Mouse (Mus musculus) liver, embryonic 14.5 days (tissue): ENCODE measurements around the gene Cox6a2. TPM values are rescaled to one million over a fixed set of nuclear protein-coding genes. Genes with fewer than 3 reads are reported as not detected.
"Not testable (repeated sequence)": the region's sequence is repeated elsewhere in the genome, so short reads cannot be mapped to it uniquely, and the experiment has no call there.

Experiments used
- ATAC-seq: fragments of 200-750 bp; cut with Nextera tagmentation; 2 replicates; pipeline ENCODE4 v1.8.0; 2017; ENCODE audit warnings: moderate number of reproducible peaks, mild to moderate bottlenecking, moderate library complexity; ENCODE audit not compliant: insufficient read depth
- DNase-seq, 3 experiments: peaks; one replicate each; pipeline ENCODE4 v3.0.0-alpha.2; 2012 to 2013; ENCODE audit warnings: low read depth in 3 of 3, low spot score in 3 of 3
- H3K27ac ChIP-seq: fragments of 300-500 bp; sonication (generic); 2 replicates; pipeline ENCODE4 v1.5.1; 2014; ENCODE audit warnings: moderate library complexity, mild to moderate bottlenecking, control low read depth, inconsistent platforms
- H3K27me3 ChIP-seq: fragments of 300-500 bp; sonication (generic); 2 replicates; pipeline ENCODE4 v1.6.1; 2014; ENCODE audit warnings: mild to moderate bottlenecking, low read length, moderate library complexity; ENCODE audit not compliant: control insufficient read depth, insufficient read depth
- H3K36me3 ChIP-seq: fragments of 300-500 bp; sonication (generic); replicated peaks from 2 replicates; pipeline ENCODE4 v1.6.1; 2014; ENCODE audit warnings: low read depth; ENCODE audit not compliant: control insufficient read depth, insufficient read depth
- H3K4me1 ChIP-seq, 2 experiments: fragments of 200-500 bp in 1 of 2; fragments of 300-500 bp in 1 of 2; sonication (generic) in 1 of 2; replicated peaks; 2 replicates each; pipeline ENCODE4 v1.6.1; 2012 to 2014; ENCODE audit warnings: antibody characterized with exemption in 1 of 2, inconsistent platforms in 1 of 2, low read length in 1 of 2; ENCODE audit not compliant: control insufficient read depth in 2 of 2, insufficient read depth in 2 of 2
- H3K4me2 ChIP-seq: fragments of 300-500 bp; sonication (generic); 2 replicates; pipeline ENCODE4 v1.6.1; 2014; ENCODE audit warnings: low read depth, mild to moderate bottlenecking, control low read depth, moderate library complexity
- H3K4me3 ChIP-seq, 2 experiments: fragments of 200-500 bp in 1 of 2; fragments of 300-500 bp in 1 of 2; sonication (generic) in 1 of 2; 2 replicates each; pipeline ENCODE4 v1.5.1; 2012 to 2014; ENCODE audit warnings: low read depth in 2 of 2, low read length in 2 of 2, mild to moderate bottlenecking in 2 of 2, control low read depth in 1 of 2, inconsistent platforms in 1 of 2, moderate library complexity in 1 of 2; ENCODE audit not compliant: insufficient read depth in 1 of 2
- H3K9ac ChIP-seq: fragments of 300-500 bp; sonication (generic); replicated peaks from 2 replicates; pipeline ENCODE4 v1.6.1; 2014; ENCODE audit warnings: mild to moderate bottlenecking, control low read depth, moderate library complexity
- H3K9me3 ChIP-seq: fragments of 300-500 bp; sonication (generic); 2 replicates; pipeline ENCODE4 v1.6.1; 2016; ENCODE audit warnings: low read length, mixed read lengths; ENCODE audit not compliant: control insufficient read depth
- CTCF ChIP-seq: IDR thresholded peaks from 2 replicates; pipeline ENCODE4 v1.5.1; 2016; ENCODE audit warnings: antibody characterized with exemption, low read depth, control low read depth
- EP300 ChIP-seq: IDR thresholded peaks from 2 replicates; pipeline ENCODE4 v1.6.1; 2016; ENCODE audit warnings: antibody characterized with exemption, low read depth
- WGBS: fragments of 180-500 bp; shearing (Covaris S2); extraction: QIAGEN DNeasy Blood & Tissue Kit; methylation state at CpG from one replicate; pipeline ENCODE4 v1.1.7; 2014; ENCODE audit not compliant: insufficient replicate concordance; 5-methylcytosine and 5-hydroxymethylcytosine counted together
- polyA plus RNA-seq, 2 experiments: library from polyadenylated mRNA; depleted of rRNA in 1 of 2; stranded (reverse) in 1 of 2; unstranded in 1 of 2; fragments of >200 nt; fragmentation: Nextera tagmentation in 1 of 2; extraction: Ambion mirVana in 1 of 2; gene quantifications; 2 replicates each; pipeline versions ENCODE4 v1.2.1 to v1.2.3; 2012 to 2014

Cox6a2 gene
- polyA plus RNA-seq, 2 experiments = 0.37 to 0.76 TPM

DNA sequence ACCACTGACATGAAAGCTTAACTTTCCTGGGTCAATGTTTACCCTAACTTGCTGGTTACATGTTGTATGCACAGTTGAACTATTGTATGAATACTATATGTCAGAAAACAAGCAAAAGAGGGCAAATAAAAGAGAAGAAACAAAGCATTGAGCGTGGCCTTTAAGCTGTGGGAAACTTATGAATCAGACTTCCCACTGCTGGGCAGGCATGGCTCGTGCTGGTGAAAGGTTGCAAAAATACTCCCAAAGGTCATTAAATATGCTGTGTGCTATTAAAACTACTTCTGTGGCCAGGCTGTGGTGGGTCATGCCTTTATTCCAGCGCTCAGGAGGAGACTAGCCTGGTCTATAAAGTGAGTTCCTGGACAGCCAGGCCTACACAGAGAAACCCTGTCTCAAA lies 36.2 kb downstream of the Cox6a2 start:
- H3K36me3 ChIP-seq = no peaks in the 10 kb centered on the region
- no peak overlapping the region for H3K27ac ChIP-seq
- no peaks in the 10 kb centered on the region for H3K4me1 ChIP-seq
- no peak overlapping the region for H3K4me3 ChIP-seq
- 61% methylated on average over 3 of the region's 3 CpGs for WGBS
- no peak overlapping the region for H3K4me2 ChIP-seq
- no peak for ATAC-seq
- H3K9ac ChIP-seq = no peak overlapping the region
- no peak for DNase-seq
- no peaks in the 10 kb centered on the region for H3K9me3 ChIP-seq
- no peaks in the 10 kb centered on the region for H3K27me3 ChIP-seq
- TF ChIP-seq EP300 (no peak), CTCF (no peak)

DNA sequence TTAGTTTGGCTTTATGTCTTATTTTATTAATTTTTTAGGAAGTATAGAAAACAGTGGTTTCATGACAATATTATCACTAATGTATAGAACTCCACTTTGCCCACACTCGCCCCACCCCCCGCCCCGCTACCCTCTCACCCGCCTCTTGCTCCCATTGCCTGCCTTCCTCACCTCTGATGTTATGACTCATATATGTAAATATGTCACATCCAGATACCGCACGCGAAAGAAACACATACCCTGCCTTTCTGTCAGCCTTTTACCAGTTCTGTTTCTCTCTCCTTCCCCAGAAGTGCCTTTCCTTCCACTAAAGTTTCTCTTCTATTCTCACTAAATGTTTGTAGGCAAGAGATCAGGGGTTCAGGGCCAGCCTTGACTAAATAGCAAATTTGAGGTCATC lies 39.8 kb downstream of the Cox6a2 start:
- DNase-seq (no peak), ATAC-seq (no peak)
- WGBS = 75% methylated on average over 7 of the region's 7 CpGs
- Histone ChIP-seq H3K4me3 (no peak overlapping the region), H3K4me2 (no peak overlapping the region), H3K36me3 (no peaks in the 10 kb centered on the region), H3K9me3 (no peaks in the 10 kb centered on the region), H3K4me1 (no peaks in the 10 kb centered on the region), H3K9ac (no peak overlapping the region), H3K27ac (no peak overlapping the region), H3K27me3 (no peaks in the 10 kb centered on the region)
- TF ChIP-seq EP300 = no peak

DNA sequence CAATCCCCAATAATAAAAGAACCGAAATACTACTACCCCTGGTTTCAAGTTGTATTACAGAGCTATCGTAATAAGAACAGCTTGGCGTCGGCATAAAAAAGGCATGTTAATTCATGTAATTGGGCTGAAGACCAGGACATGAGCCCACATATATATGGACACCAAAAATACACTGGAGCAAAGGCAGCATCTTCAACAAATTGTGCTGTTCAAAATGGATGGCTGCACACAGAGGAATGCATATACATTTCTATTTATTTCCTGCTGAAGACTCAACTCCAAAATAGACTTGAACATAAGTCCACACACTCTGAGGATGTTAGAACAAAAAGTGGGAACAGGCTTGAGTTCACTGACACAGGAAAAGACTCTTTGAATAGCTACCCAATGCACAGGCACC lies 42.2 kb downstream of the Cox6a2 start:
- Histone ChIP-seq H3K9ac (no peak overlapping the region), H3K4me3 (no peak overlapping the region), H3K27ac (no peak overlapping the region), H3K4me2 (no peak overlapping the region), H3K27me3 (no peaks in the 10 kb centered on the region), H3K9me3 (no peaks in the 10 kb centered on the region), H3K4me1 (no peaks in the 10 kb centered on the region), H3K36me3 (no peaks in the 10 kb centered on the region)
- WGBS = 63% methylated on average over 4 of the region's 4 CpGs
- no peak for ATAC-seq
- DNase-seq = no peak
- TF ChIP-seq CTCF (no peak), EP300 (no peak)

DNA sequence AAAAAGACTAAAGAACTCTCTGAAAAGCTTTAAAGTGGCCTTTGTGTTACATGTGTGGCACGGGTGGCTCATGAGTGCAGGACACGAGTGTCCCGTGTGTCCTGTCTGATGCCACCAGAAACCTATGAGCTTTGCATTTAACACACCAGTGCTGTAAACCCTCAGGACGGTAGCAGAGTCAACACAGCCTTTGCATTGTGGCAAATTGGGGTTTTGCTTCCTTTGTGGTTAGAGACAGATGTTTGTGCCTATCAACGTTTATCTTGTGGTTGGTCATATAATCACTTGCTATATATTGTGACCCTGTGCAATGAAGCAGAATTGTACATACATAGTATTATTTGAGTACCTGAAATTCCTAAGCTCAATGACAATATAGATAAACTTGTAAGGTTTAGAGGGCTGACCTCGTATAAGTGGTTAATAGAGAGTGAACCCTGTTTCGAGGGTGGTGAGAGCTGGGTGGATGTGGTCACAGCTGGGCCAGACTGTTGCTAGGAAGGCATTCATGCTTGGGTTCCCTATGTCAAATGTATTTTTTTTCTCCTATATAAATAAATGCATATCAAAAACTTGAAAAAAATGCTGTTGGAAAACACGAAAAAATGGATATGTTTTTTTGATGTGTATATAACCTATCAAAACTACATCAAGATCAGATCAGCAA lies 47.4 kb downstream of the Cox6a2 start:
- not testable (repeated sequence) for DNase-seq, H3K36me3 ChIP-seq, H3K9ac ChIP-seq, H3K4me1 ChIP-seq, H3K27me3 ChIP-seq, H3K4me2 ChIP-seq, H3K4me3 ChIP-seq, H3K9me3 ChIP-seq, H3K27ac ChIP-seq, ATAC-seq
- WGBS = 16% methylated on average over 7 of the region's 8 CpGs

Other genes with a start within 250 kb of the Cox6a2 start
- gene Fus, start 238.9 kb downstream of the Cox6a2 start, polyA plus RNA-seq (2012; rRNA removed) = 169 and 278 TPM in 2 replicates
- gene Fus, start 238.9 kb downstream of the Cox6a2 start, polyA plus RNA-seq (2014; fragmentation: Nextera tagmentation; extraction: Ambion mirVana) = 15.8 and 17.1 TPM in 2 replicates
- gene Pycard, start 212.5 kb downstream of the Cox6a2 start, polyA plus RNA-seq (2012; rRNA removed) = 13.8 and 20.2 TPM in 2 replicates
- 37.1 and 39.3 TPM in 2 replicates for gene Pycard, start 212.5 kb downstream of the Cox6a2 start, polyA plus RNA-seq (2014; fragmentation: Nextera tagmentation; extraction: Ambion mirVana)
- 0.03 and 0.04 TPM in 2 replicates for gene Trim72, start 202.4 kb downstream of the Cox6a2 start, polyA plus RNA-seq (2012; rRNA removed)
- gene Trim72, start 202.4 kb downstream of the Cox6a2 start, polyA plus RNA-seq (2014; fragmentation: Nextera tagmentation; extraction: Ambion mirVana) = not detected in 2 replicates
- gene Itgam, start 143.7 kb downstream of the Cox6a2 start, polyA plus RNA-seq (2012; rRNA removed) = 1.9 and 2.7 TPM in 2 replicates
- 1.1 and 1.5 TPM in 2 replicates for gene Itgam, start 143.7 kb downstream of the Cox6a2 start, polyA plus RNA-seq (2014; fragmentation: Nextera tagmentation; extraction: Ambion mirVana)
- 0.02 TPM in 1 of 2 replicates, not detected in the other for gene Gm49368, start 143.7 kb downstream of the Cox6a2 start, polyA plus RNA-seq (2012; rRNA removed)
- gene Gm49368, start 143.7 kb downstream of the Cox6a2 start, polyA plus RNA-seq (2014; fragmentation: Nextera tagmentation; extraction: Ambion mirVana) = 0.03 TPM in 1 of 2 replicates, not detected in the other
- gene Itgax, start 76.8 kb downstream of the Cox6a2 start, polyA plus RNA-seq (2012; rRNA removed) = 0.09 and 0.16 TPM in 2 replicates
- gene Itgax, start 76.8 kb downstream of the Cox6a2 start, polyA plus RNA-seq (2014; fragmentation: Nextera tagmentation; extraction: Ambion mirVana) = 0.10 and 0.16 TPM in 2 replicates
- 0.01 and 0.08 TPM in 2 replicates for gene Itgad, start 52.0 kb downstream of the Cox6a2 start, polyA plus RNA-seq (2012; rRNA removed)
- gene Itgad, start 52.0 kb downstream of the Cox6a2 start, polyA plus RNA-seq (2014; fragmentation: Nextera tagmentation; extraction: Ambion mirVana) = not detected in 2 replicates
- gene Armc5, start 31.0 kb upstream of the Cox6a2 start, polyA plus RNA-seq (2012; rRNA removed) = 5.2 and 6.1 TPM in 2 replicates
- 4.6 and 4.9 TPM in 2 replicates for gene Armc5, start 31.0 kb upstream of the Cox6a2 start, polyA plus RNA-seq (2014; fragmentation: Nextera tagmentation; extraction: Ambion mirVana)
- 0.92 and 1.1 TPM in 2 replicates for gene 9130023H24Rik, start 31.6 kb upstream of the Cox6a2 start, polyA plus RNA-seq (2012; rRNA removed)
- gene 9130023H24Rik, start 31.6 kb upstream of the Cox6a2 start, polyA plus RNA-seq (2014; fragmentation: Nextera tagmentation; extraction: Ambion mirVana) = 1.6 and 2.1 TPM in 2 replicates
- 5.0 and 6.0 TPM in 2 replicates for gene Tgfb1i1, start 40.4 kb upstream of the Cox6a2 start, polyA plus RNA-seq (2012; rRNA removed)
- gene Tgfb1i1, start 40.4 kb upstream of the Cox6a2 start, polyA plus RNA-seq (2014; fragmentation: Nextera tagmentation; extraction: Ambion mirVana) = 7.8 and 8.5 TPM in 2 replicates
- 1.6 and 1.8 TPM in 2 replicates for gene Slc5a2, start 59.3 kb upstream of the Cox6a2 start, polyA plus RNA-seq (2012; rRNA removed)
- gene Slc5a2, start 59.3 kb upstream of the Cox6a2 start, polyA plus RNA-seq (2014; fragmentation: Nextera tagmentation; extraction: Ambion mirVana) = 2.9 and 3.1 TPM in 2 replicates
- 23.7 and 23.9 TPM in 2 replicates for gene BC017158, start 91.8 kb upstream of the Cox6a2 start, polyA plus RNA-seq (2012; rRNA removed)
- gene BC017158, start 91.8 kb upstream of the Cox6a2 start, polyA plus RNA-seq (2014; fragmentation: Nextera tagmentation; extraction: Ambion mirVana) = 16.9 and 17.7 TPM in 2 replicates
- 24.4 and 36.3 TPM in 2 replicates for gene Rgs10, start 212.4 kb upstream of the Cox6a2 start, polyA plus RNA-seq (2012; rRNA removed)
- gene Rgs10, start 212.4 kb upstream of the Cox6a2 start, polyA plus RNA-seq (2014; fragmentation: Nextera tagmentation; extraction: Ambion mirVana) = 45.8 and 53.0 TPM in 2 replicates